Mouse (Mus musculus): ENCODE results near the gene Crls1. TPM values are rescaled to one million over a fixed set of nuclear protein-coding genes. Genes with fewer than 3 reads are reported as not detected.

Crls1 gene
- polyA plus RNA-seq, 1 experiment from 2014 or later = 31.9 TPM

DNA sequence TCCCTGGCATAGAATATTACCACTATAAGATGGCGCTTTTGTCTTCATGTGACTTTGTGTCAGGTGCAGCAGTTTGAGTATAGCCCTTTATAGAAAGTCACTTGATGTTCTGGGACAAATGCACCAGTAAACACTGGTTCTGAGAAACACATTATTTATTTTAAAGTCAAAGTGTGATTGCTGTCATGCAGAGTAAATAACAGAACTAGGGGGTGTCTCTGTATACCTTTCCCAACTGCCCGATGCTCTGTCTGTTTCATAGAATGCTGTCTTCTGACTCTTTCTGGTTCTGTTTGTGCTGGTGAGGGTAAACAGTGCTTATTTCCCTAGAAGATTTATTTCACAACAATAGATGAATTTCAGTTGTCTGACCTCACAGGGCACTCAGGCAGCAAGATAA, 16.9 kb downstream of the Crls1 start:
- Histone ChIP-seq H3K4me1 (replicated peaks) (no peaks in the 10 kb centered on the region), H3K4me3 (replicated peaks) (no peak overlapping the region), H3K9ac (replicated peaks) (no peak overlapping the region), H3K36me3 (peaks cover 41% of the 10 kb centered on the region; the same call in 1 of the 2 replicates), H3K9me3 (no peaks in the 10 kb centered on the region), H3K27ac (no peak overlapping the region), H3K4me2 (no peak overlapping the region), H3K27me3 (no peaks in the 10 kb centered on the region)
- no peak for ATAC-seq (ENCODE audit: insufficient number of reproducible peaks, insufficient read depth, low FRiP score, low TSS enrichment, low read depth)
- 95% methylated on average over 2 of the region's 2 CpGs for WGBS

DNA sequence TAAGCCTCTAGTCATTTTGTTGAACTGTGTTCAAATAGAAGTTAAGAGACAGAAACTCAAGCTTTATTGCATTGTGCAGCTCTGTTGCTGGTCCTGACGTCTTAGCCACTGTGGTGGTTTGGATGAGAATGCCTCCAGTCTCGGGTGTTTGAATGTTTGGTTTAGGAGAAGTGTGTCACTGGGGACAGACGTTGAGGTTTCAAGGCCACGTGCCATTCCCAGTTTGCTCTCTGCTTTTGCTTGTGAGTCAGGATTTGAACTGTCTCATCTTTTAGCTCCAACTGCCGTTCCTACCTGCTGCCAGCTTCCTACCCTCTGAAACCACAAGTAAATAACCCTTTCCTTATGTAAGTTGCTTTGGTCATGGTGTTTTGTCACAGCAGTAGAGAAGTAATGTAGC, 21.1 kb downstream of the Crls1 start:
- Histone ChIP-seq H3K9me3 (no peaks in the 10 kb centered on the region), H3K4me2 (no peak overlapping the region), H3K9ac (replicated peaks) (no peak overlapping the region), H3K4me1 (replicated peaks) (no peaks in the 10 kb centered on the region), H3K27me3 (no peaks in the 10 kb centered on the region), H3K36me3 (peaks cover 33% of the 10 kb centered on the region; the same call in 1 of the 2 replicates), H3K27ac (no peak overlapping the region), H3K4me3 (replicated peaks) (no peak overlapping the region)
- 70% methylated on average over 5 of the region's 5 CpGs for WGBS
- no peak for ATAC-seq (ENCODE audit: insufficient number of reproducible peaks, insufficient read depth, low FRiP score, low TSS enrichment, low read depth)

DNA sequence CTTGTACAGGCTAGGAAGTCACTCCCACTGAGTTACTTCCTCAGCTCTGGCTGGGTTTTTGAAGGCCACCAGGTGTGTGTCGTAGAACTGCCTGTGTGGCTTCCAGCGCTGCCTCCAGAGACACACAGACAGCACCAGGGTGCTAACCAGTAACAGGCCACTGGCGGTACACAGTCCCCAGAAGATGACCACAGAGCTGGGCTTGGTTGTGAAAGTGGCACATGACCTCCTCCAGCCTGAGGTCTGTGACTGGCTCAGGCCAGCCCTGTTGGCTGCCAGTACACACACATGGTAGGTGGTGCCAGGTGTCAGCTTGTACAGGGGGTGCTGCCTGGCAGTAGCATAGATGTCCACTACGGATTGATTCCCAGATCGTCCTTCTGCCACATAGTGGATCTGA, 23.2 kb downstream of the Crls1 start:
- Histone ChIP-seq H3K9ac (replicated peaks) (no peak overlapping the region), H3K9me3 (no peaks in the 10 kb centered on the region), H3K27ac (no peak overlapping the region), H3K4me3 (replicated peaks) (no peak overlapping the region), H3K4me2 (no peak overlapping the region), H3K27me3 (no peaks in the 10 kb centered on the region), H3K36me3 (peaks cover 19% of the 10 kb centered on the region; the same call in 1 of the 2 replicates), H3K4me1 (replicated peaks) (no peaks in the 10 kb centered on the region)
- 79% methylated on average over 5 of the region's 5 CpGs for WGBS
- ATAC-seq (ENCODE audit: insufficient number of reproducible peaks, insufficient read depth, low FRiP score, low TSS enrichment, low read depth) = no peak

DNA sequence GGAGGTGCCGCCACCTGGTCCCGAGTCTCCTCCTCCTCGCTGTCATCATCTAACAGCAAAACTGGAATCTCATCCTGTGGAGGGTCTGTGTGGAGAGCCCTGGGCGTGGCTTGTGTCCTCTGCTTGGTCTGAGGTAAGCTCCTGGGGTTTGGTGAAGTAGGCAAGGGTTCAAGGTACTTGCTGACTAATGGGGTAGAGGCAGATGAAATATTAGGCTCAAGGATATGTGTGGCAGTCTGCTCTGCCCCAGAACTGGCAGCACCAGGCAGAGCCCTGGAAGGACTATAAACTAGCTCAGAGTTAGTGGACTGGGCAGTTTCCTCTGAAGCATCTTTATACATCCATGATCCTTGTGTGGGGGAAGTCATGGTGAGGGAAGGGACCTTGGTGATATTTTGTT, 23.8 kb downstream of the Crls1 start:
- no peaks in the 10 kb centered on the region for H3K9me3 ChIP-seq

DNA sequence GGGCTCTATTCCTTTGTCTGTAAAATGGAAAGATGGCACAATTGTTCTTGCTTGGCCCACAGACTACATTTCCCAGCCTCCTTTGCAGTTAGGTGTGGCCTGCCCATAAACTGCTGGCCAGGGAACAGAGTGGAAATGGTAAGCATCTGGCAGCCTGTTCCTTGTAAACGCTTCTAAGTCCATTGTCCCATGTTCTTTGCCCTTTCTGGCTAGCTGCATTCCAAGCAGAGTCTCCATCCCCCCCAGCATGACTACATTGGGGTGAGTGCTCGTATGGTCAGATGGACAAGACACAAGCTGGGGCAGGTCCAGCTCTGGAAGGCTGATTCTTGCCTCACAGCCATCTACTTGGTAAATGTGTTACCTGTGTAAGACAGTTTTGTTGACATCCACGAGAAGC, 25.2 kb downstream of the Crls1 start:
- H3K36me3 ChIP-seq = peaks cover 6% of the 10 kb centered on the region; the same call in 1 of the 2 replicates
- ATAC-seq (ENCODE audit: insufficient number of reproducible peaks, insufficient read depth, low FRiP score, low TSS enrichment, low read depth) = no peak
- no peak overlapping the region for H3K4me2 ChIP-seq

More for the DNA sequence above, 23.8 kb downstream of the Crls1 start:
- Histone ChIP-seq H3K4me3 (replicated peaks) (no peak overlapping the region), H3K36me3 (peaks cover 15% of the 10 kb centered on the region; the same call in 1 of the 2 replicates), H3K9ac (replicated peaks) (no peak overlapping the region), H3K27ac (no peak overlapping the region), H3K4me1 (replicated peaks) (no peaks in the 10 kb centered on the region), H3K4me2 (no peak overlapping the region), H3K27me3 (no peaks in the 10 kb centered on the region)
- 65% methylated on average over 4 of the region's 4 CpGs for WGBS
- ATAC-seq (ENCODE audit: insufficient number of reproducible peaks, insufficient read depth, low FRiP score, low TSS enrichment, low read depth) = no peak

DNA sequence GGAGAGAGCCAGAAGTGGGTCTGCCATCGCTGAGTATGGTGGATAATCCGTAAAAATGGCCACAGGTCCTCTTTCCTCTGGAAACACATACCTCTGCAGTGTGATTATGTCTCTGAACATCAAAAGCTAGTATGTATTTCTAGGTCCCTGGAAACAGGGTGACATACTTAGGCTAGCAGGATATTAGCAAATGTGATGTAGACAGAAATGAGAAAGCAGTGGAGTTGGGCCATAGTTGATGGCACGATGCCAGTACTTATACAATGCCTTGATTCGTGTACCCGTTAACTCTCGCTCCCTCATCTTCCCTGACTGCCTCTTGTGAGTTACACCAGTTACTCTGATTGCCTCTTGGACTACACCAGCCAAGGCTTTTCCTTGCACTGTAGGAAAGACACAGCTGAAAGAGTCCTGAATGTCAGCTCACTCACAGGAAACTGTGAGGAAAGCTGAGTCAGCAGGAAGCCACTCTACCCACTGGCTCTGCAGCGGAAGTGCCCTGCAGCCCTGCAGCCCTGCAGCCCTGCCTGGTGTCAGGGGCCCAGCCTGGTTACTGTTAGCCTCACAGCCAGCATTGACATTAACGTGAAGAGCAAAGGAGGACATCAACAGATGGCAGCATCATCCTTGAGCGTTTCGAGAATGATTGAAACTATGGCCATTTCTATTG, 27.3 kb downstream of the Crls1 start:
- H3K4me3 ChIP-seq (replicated peaks) = no peak overlapping the region
- H3K4me1 ChIP-seq (replicated peaks) = peaks cover 2% of the 10 kb centered on the region
- peaks cover 18% of the 10 kb centered on the region for H3K27me3 ChIP-seq
- no peaks in the 10 kb centered on the region for H3K9me3 ChIP-seq
- H3K4me2 ChIP-seq = no peak overlapping the region
- no peak for ATAC-seq (ENCODE audit: insufficient number of reproducible peaks, insufficient read depth, low FRiP score, low TSS enrichment, low read depth)
- 87% methylated on average over 10 of the region's 10 CpGs for WGBS
- H3K36me3 ChIP-seq = no peaks in the 10 kb centered on the region
- H3K9ac ChIP-seq (replicated peaks) = no peak overlapping the region
- no peak overlapping the region for H3K27ac ChIP-seq

More for the DNA sequence above, 25.2 kb downstream of the Crls1 start:
- Histone ChIP-seq H3K9me3 (no peaks in the 10 kb centered on the region), H3K27me3 (no peaks in the 10 kb centered on the region), H3K4me1 (replicated peaks) (no peaks in the 10 kb centered on the region), H3K9ac (replicated peaks) (no peak overlapping the region), H3K27ac (no peak overlapping the region), H3K4me3 (replicated peaks) (no peak overlapping the region)
- 60% methylated on average over 3 of the region's 3 CpGs for WGBS

DNA sequence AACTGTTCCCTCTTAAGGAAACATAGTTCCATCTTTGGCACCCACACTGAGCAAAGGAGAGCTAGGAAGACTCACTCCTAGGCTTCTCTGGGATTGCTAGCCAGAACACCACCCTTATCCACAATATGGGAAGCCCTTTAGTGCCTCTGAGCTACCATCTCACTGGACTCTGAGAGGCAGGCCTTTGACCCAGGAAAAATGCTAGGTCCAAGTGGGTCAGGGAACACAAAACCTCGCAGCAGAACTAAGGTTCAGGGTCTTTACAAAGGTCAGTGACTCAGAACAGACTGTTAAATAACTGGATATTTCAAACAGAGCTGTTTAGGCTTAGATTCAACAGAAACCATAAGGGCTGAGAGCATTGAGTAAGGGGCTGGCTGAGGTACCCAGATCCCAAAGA, 30.5 kb downstream of the Crls1 start:
- Histone ChIP-seq H3K4me1 (replicated peaks) (peaks cover 30% of the 10 kb centered on the region), H3K36me3 (no peaks in the 10 kb centered on the region), H3K4me2 (no peak overlapping the region), H3K4me3 (replicated peaks) (no peak overlapping the region), H3K27me3 (peaks cover 48% of the 10 kb centered on the region), H3K9ac (replicated peaks) (no peak overlapping the region), H3K27ac (no peak overlapping the region), H3K9me3 (no peaks in the 10 kb centered on the region)
- no peak for ATAC-seq (ENCODE audit: insufficient number of reproducible peaks, insufficient read depth, low FRiP score, low TSS enrichment, low read depth)
- WGBS = 69% methylated on average over 1 of the region's 1 CpGs

DNA sequence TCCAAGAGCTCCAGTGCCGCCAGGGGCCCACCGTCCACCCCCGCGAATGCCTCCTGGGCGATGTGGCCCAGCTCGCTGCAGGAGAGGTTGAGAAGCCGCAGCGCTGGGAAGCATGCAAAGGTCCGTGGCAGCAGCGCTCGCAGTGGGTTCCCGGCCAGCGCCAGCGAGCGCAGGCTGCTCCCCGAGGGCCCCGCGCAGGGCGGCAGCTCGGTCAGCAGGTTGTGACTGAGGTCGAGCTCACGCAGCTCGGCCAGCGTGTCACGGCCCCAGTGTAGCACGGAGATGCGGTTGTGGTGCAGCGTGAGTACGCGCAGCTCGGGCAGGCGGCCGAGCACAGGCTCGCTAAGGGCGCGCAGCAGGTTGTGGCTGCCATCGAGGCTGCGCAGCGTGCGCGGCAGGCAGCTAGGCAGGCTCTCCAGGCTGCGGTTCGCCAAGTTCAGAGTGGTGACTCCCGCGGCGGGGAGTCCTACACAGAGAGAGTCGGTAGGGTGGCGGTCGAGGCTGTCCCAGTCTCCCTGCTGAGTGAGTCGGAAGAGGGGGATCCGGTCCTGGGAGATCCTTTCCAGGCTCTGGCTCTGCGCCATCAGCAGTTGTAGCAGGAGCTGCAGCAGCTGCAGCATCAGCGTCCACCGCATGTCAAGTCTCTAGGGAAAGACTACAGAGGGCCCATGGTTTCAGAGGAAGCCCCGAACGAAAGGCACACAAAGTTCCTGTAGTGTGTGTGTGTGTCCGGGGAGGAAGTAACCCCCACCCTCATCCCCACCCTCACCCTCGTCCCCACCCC, 33.0 kb downstream of the Crls1 start:
- peak; percentile 44; the same call in 1 of the 2 replicates for ATAC-seq (ENCODE audit: insufficient number of reproducible peaks, insufficient read depth, low FRiP score, low TSS enrichment, low read depth)
- peak overlapping the region; percentile 53 for H3K4me3 ChIP-seq (replicated peaks)

DNA sequence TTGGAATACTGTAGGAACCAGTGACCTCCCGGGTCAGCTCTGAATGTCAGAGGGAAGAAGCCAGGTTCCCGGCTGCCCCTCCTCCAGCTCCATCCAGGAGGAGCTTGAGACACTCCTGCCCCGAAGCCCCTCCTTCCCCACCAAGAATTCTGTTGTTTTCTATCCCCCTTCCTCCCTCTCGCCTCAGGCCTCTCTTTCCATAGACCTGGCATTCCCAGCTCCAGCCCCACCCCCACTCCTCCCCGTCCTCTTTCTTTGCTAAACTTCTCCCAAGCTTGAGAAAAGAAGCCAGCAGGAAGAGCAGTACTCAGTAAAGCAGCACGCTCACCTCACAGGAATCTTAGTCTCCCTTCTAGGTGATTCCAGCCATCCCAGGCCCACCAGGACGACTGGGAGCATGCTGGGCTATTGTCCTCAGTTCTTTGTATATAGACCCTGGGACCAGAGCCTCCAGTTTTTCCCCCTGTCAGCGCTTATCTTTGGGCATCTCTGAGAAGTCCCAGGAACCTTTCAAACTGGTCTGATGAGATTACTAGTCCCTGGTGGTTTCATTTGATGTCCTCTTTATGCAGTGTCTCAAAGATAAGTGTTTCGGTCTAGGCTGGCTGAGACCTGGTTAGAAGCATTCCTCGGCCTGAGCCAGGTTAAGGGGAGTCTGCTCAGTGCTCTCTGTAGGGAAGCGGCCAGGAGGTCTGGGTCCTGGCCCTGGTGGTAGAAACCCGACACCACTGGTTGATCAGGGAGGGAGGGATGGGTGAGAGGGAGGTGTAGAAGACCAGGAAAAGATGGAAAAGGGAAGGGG, 34.6 kb downstream of the Crls1 start, which contains the start of gene Lrrn4:
TSS of gene Lrrn4 (minus strand) at position 48 of the 802 bp plus-strand sequence.
- H3K4me3 ChIP-seq (replicated peaks) = peak within 1 kb of the TSS; percentile 53
- peaks cover 30% of the 10 kb centered on the region for H3K4me1 ChIP-seq (replicated peaks)
- no peaks in the 10 kb centered on the region for H3K9me3 ChIP-seq
- 4% methylated on average over 12 of the region's 12 CpGs for WGBS
- H3K4me2 ChIP-seq = peak within 1 kb of the TSS; percentile 96
- no peak for ATAC-seq (ENCODE audit: insufficient number of reproducible peaks, insufficient read depth, low FRiP score, low TSS enrichment, low read depth)
- no peak within 1 kb of the TSS for H3K27ac ChIP-seq
- H3K9ac ChIP-seq (replicated peaks) = peak within 1 kb of the TSS; percentile 57; the same call in 1 of the 2 replicates
- peaks cover 48% of the 10 kb centered on the region for H3K27me3 ChIP-seq
- no peaks in the 10 kb centered on the region for H3K36me3 ChIP-seq

More for the DNA sequence above, 33.0 kb downstream of the Crls1 start:
- WGBS = under 1% methylated on average over 58 of the region's 58 CpGs
- peaks cover 30% of the 10 kb centered on the region for H3K4me1 ChIP-seq (replicated peaks)
- H3K27me3 ChIP-seq = peaks cover 48% of the 10 kb centered on the region
- no peaks in the 10 kb centered on the region for H3K9me3 ChIP-seq
- peak overlapping the region; percentile 96 for H3K4me2 ChIP-seq
- no peaks in the 10 kb centered on the region for H3K36me3 ChIP-seq
- no peak overlapping the region for H3K27ac ChIP-seq
- H3K9ac ChIP-seq (replicated peaks) = peak overlapping the region; percentile 57

DNA sequence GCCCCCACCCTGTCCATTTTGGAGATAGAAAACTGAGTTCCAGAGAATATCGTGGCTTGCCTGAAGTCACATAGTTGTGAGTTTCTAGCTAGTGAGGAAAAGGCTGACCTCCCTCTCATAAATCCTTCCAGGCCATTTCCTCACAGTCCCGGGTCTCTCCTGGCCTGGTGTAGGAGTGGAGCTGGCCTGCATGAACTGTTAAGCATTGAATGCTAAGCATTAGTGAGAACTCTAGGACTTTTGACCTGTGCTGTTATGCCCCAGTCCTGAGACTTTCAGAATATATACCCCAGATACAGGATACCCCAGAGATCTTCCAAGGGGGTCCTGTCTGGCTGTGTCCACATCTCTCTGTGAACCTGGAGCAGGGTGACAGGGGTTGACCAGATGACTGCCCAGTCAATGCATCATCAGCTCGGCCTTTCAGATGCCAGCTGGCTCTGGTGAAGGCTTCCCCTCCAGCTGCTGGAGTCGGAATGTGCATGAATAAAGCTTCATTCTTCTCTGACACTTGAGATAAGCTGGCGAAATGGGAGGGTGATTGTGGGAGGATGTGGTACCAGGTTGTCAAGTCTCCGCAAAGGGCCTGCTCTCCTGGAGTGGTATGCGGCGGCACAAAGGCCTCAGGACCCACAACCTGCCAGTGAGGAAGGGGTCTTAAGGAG, 38.0 kb downstream of the Crls1 start:
- H3K4me3 ChIP-seq (replicated peaks) = no peak overlapping the region
- ATAC-seq (ENCODE audit: insufficient number of reproducible peaks, insufficient read depth, low FRiP score, low TSS enrichment, low read depth) = no peak
- no peaks in the 10 kb centered on the region for H3K36me3 ChIP-seq
- H3K4me1 ChIP-seq (replicated peaks) = peaks cover 22% of the 10 kb centered on the region
- H3K9ac ChIP-seq (replicated peaks) = no peak overlapping the region
- WGBS = 71% methylated on average over 8 of the region's 8 CpGs
- no peak overlapping the region for H3K4me2 ChIP-seq
- no peak overlapping the region for H3K27ac ChIP-seq
- H3K9me3 ChIP-seq = no peaks in the 10 kb centered on the region
- peaks cover 24% of the 10 kb centered on the region for H3K27me3 ChIP-seq
